Mouse (Mus musculus) cerebellum, adult 2 months (tissue): ENCODE measurements around the gene Hlx. TPM values are rescaled to one million over a fixed set of nuclear protein-coding genes. Genes with fewer than 3 reads are reported as not detected.

Source experiments
- DNase-seq, 2 experiments: peaks; one replicate each; pipeline ENCODE4 v3.0.0; 2021
- H3K27ac ChIP-seq: fragments of 200-500 bp; 2 replicates; pipeline ENCODE4 v1.5.1; 2012; ENCODE audit warnings: low read length, control low read depth, inconsistent platforms; ENCODE audit not compliant: insufficient read depth
- H3K27me3 ChIP-seq: fragments of 200-500 bp; 2 replicates; pipeline ENCODE4 v1.6.1; 2012; ENCODE audit warnings: inconsistent platforms, mild to moderate bottlenecking, low read length, moderate library complexity; ENCODE audit not compliant: control insufficient read depth, insufficient read depth
- H3K4me1 ChIP-seq: fragments of 200-500 bp; 2 replicates; pipeline ENCODE4 v1.6.1; 2011; ENCODE audit warnings: low read length; ENCODE audit not compliant: control insufficient read depth, insufficient read depth
- H3K4me3 ChIP-seq: fragments of 200-500 bp; replicated peaks from 2 replicates; pipeline ENCODE3; 2011; ENCODE audit warnings: mild to moderate bottlenecking, low read depth, low read length, control low read depth; ENCODE audit not compliant: insufficient read depth
- CTCF ChIP-seq: fragments of 200-500 bp; IDR thresholded peaks from 2 replicates; pipeline ENCODE4 v1.5.1; 2011; ENCODE audit warnings: low read depth, mild to moderate bottlenecking, control low read depth, low read length, moderate library complexity, borderline replicate concordance; ENCODE audit not compliant: insufficient read depth
- POLR2A ChIP-seq: fragments of 200-500 bp; IDR thresholded peaks from 2 replicates; pipeline ENCODE4 v1.6.1; 2011; ENCODE audit warnings: low read length, control low read depth, borderline replicate concordance; ENCODE audit not compliant: insufficient read depth
- WGBS: fragments of 180-500 bp; shearing (Covaris S2); methylation state at CpG from one replicate; pipeline ENCODE4 v1.1.7; 2018; 5-methylcytosine and 5-hydroxymethylcytosine counted together
- polyA plus RNA-seq: library from polyadenylated mRNA; depleted of rRNA; stranded (reverse); fragments of >200 nt; gene quantifications from 2 replicates; pipeline ENCODE4 v1.2.3, GENCODE M21; 2012; rRNA removed

Hlx gene
- polyA plus RNA-seq, result 0.60 and 1.1 TPM in 2 replicates

DNA sequence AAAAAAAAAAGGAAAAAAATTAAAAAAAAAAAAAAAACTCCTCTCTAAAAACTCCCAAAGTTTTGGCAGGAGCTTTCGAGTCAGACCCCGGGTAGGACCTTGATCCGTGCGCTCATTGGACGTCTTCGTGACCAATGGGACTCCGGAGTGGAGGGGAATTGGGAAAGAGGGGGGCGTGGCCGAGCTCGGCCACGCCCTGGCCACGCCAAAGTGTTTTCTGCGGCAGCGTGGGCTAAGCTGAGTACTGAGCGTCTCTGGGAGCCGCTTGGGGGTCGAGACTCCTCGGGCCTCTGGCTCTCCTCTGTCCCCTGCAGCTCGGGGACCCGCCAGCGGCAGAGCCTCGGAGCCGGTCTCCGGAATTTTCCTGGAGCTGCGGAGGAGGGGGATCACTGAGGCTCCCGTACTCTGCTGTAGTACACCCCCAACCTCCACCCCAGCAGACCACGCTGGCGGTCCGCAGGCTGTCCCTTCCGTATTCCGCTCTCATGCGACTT is at the start of gene Hlx:
TSS of gene Hlx (minus strand) at position 64 of the 494 bp plus-strand sequence.
- Histone ChIP-seq H3K4me3 (peak within 1 kb of the TSS; percentile 44), H3K4me1 (0 out of 2 replicates have a peak, but pooled peaks cover 2% of the 10 kb centered on the region), H3K27ac (no peak within 1 kb of the TSS), H3K27me3 (peaks cover 14% of the 10 kb centered on the region; the same call in 1 of the 2 replicates)
- no peak for TF ChIP-seq POLR2A
- no peak for TF ChIP-seq CTCF
- under 1% methylated on average over 32 of the region's 32 CpGs for WGBS
- no peak for DNase-seq

- DNase-seq, result no peak
- 89% methylated on average over 14 of the region's 14 CpGs for WGBS
- no peak for TF ChIP-seq POLR2A
- no peak for TF ChIP-seq CTCF
- Histone ChIP-seq H3K27me3 (no peaks in the 10 kb centered on the region), H3K4me3 (no peak overlapping the region), H3K27ac (no peak overlapping the region), H3K4me1 (no peaks in the 10 kb centered on the region)
These were observed 49.7 kb upstream of the Hlx start for GRCm38 (mm10) chr1:184782161-184782513.

- TF ChIP-seq POLR2A, result no peak
- TF ChIP-seq CTCF, result no peak
- H3K27me3 ChIP-seq, result no peaks in the 10 kb centered on the region
- no peak overlapping the region for H3K4me3 ChIP-seq
- 83% methylated on average over 10 of the region's 10 CpGs for WGBS
- no peaks in the 10 kb centered on the region for H3K4me1 ChIP-seq
- no peak overlapping the region for H3K27ac ChIP-seq
- DNase-seq, result no peak
These were observed 49.1 kb upstream of the Hlx start for GRCm38 (mm10) chr1:184781286-184782160.

GRCm38 (mm10) chr1:184778157-184778556 is 45.7 kb upstream of the Hlx start:
- no peak overlapping the region for H3K27ac ChIP-seq
- DNase-seq, result no peak
- no peaks in the 10 kb centered on the region for H3K27me3 ChIP-seq
- no peak overlapping the region for H3K4me3 ChIP-seq
- 89% methylated on average over 6 of the region's 6 CpGs for WGBS
- TF ChIP-seq POLR2A (no peak), CTCF (no peak)
- H3K4me1 ChIP-seq, result no peaks in the 10 kb centered on the region

DNA sequence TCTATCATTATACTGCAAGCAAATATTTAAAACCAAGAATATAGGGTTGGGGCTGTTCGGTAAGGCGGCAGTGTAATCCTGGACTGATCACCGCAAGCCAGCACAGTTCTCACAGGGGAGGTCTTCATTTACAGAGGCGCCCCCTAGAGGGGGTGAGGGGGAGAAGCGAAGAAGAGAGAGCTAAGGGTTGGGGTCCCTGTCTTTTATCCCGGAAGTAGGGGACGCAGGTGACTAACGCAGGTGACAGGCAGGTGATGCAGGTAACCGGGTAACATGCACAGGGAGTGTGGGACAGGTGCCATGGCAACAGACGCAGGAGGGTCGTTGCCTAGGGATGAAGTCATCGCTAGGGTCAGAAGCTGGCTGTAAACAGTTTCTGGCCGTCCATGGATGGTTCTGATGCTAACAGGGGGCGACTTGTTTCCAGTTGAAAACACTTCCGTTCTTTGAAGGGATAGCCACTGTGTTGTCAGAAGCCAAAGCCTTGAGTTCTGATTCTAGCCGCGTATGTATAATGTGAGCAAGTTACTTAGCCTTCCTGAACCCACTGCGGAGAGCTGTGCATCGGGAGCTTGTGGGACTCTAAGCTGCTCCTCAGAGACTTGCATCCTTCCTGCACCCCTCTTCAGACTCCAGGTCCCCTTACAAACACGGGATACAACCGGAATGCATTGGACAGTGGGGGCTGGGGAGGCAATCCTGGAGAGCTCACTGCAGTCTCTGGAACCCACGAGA is 44.8 kb upstream of the Hlx start:
- no peak for DNase-seq
- Histone ChIP-seq H3K4me3 (no peak overlapping the region), H3K27me3 (no peaks in the 10 kb centered on the region), H3K4me1 (no peaks in the 10 kb centered on the region), H3K27ac (no peak overlapping the region)
- TF ChIP-seq POLR2A, result no peak
- TF ChIP-seq CTCF, result no peak
- 29% methylated on average over 22 of the region's 22 CpGs for whole genome bisulfite sequencing

DNA sequence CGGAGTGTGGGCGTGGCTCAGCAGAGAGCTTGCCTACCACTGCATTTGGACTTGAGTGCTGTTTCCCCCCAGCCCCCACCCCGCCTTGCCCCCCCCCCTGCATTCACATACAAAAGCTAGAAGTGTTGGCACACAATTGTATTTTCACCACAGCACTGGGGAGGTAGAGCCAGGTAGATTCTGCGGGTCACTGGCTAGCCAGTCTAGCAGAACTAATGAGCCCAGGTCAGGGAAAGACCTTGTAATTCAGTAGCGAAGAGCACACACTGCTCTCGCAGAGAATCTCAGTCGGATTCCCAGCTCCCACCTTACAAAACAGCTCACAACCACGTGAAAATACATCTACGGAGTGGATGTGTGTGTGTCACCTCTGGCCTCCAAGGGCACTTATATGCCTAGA is 42.9 kb upstream of the Hlx start:
- no peak for DNase-seq
- 62% methylated on average over 9 of the region's 9 CpGs for WGBS
- Histone ChIP-seq H3K4me3 (no peak overlapping the region), H3K27ac (no peak overlapping the region), H3K27me3 (no peaks in the 10 kb centered on the region), H3K4me1 (no peaks in the 10 kb centered on the region)
- TF ChIP-seq POLR2A (no peak), CTCF (no peak)

GRCm38 (mm10) chr1:184771891-184772249 is 39.5 kb upstream of the Hlx start:
- Histone ChIP-seq H3K4me3 (no peak overlapping the region), H3K27me3 (no peaks in the 10 kb centered on the region), H3K27ac (no peak overlapping the region), H3K4me1 (no peaks in the 10 kb centered on the region)
- no peak for TF ChIP-seq CTCF
- no peak for TF ChIP-seq POLR2A
- no peak for DNase-seq
- 17% methylated on average over 9 of the region's 9 CpGs for WGBS
